Mouse (Mus musculus) bone marrow, adult 2 months (tissue): Measurements from ENCODE around the gene Tmem273.

ENCODE experiments used
- CTCF ChIP-seq: fragments of 200-500 bp; IDR thresholded peaks from 2 replicates; pipeline ENCODE4 v1.5.1; 2011; ENCODE audit warnings: low read length, control low read depth; ENCODE audit not compliant: control insufficient read depth, insufficient read depth
- POLR2A ChIP-seq: fragments of 200-500 bp; IDR thresholded peaks from 2 replicates; pipeline ENCODE4 v1.6.1; 2011; ENCODE audit warnings: low read depth, mild to moderate bottlenecking, control low read depth, low read length, borderline replicate concordance; ENCODE audit not compliant: control insufficient read depth

DNA sequence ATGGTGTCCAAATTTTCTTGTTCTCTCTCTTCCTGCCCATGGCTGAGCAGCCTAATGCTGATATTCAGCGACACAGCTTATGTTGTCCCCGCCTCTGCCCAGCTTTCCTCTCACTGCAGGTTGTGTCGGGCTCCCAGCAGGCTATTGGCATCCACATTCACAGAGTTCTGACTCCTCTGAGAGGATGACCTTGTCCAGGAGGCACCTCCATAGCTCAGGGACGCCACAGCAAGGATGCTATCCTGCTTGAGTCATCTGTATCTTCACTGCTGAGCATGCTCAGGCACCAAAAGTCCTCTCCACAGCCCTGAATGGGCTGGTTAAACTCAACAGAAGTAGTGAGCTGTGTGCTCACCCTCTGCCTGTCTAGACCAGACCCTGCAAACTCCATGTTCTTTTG is 29.2 kb downstream of the Tmem273 start:
- no peak for TF ChIP-seq POLR2A
- TF ChIP-seq CTCF: no peak
